Mouse (Mus musculus) small intestine, adult 2 months (tissue): ENCODE measurements around the gene Ankar. TPM values are rescaled to one million over a fixed set of nuclear protein-coding genes. Genes with fewer than 3 reads are reported as not detected.

Experiments
- H3K27ac ChIP-seq: fragments of 200-500 bp; 2 replicates; pipeline ENCODE4 v1.5.1; 2012; ENCODE audit warnings: low read depth, low read length, control low read depth, inconsistent platforms; ENCODE audit not compliant: insufficient read depth
- H3K27me3 ChIP-seq: fragments of 200-500 bp; 2 replicates; pipeline ENCODE4 v1.6.1; 2012; ENCODE audit warnings: mild to moderate bottlenecking, moderate library complexity, low read length, inconsistent platforms; ENCODE audit not compliant: control insufficient read depth, insufficient read depth
- H3K36me3 ChIP-seq: fragments of 200-500 bp; 2 replicates; pipeline ENCODE4 v1.6.1; 2012; ENCODE audit warnings: mild to moderate bottlenecking, low read length, control low read depth, inconsistent platforms; ENCODE audit not compliant: control insufficient read depth, insufficient read depth
- H3K4me1 ChIP-seq: fragments of 200-500 bp; 2 replicates; pipeline ENCODE4 v1.6.1; 2012; ENCODE audit warnings: low read length, inconsistent platforms, mixed read lengths; ENCODE audit not compliant: control insufficient read depth, insufficient read depth, insufficient read length
- H3K4me3 ChIP-seq: fragments of 200-500 bp; 2 replicates; pipeline ENCODE4 v1.5.1; 2012; ENCODE audit warnings: low read depth, mild to moderate bottlenecking, control low read depth, inconsistent platforms, low read length, moderate library complexity
- CTCF ChIP-seq: fragments of 200-500 bp; IDR thresholded peaks from 2 replicates; pipeline ENCODE4 v1.5.1; 2012; ENCODE audit warnings: low read depth, mild to moderate bottlenecking, control low read depth, inconsistent platforms, low read length, moderate library complexity, mixed read lengths; ENCODE audit not compliant: insufficient replicate concordance, insufficient read length; ENCODE audit errors: extremely low read depth
- POLR2A ChIP-seq: fragments of 200-500 bp; IDR thresholded peaks from 2 replicates; pipeline ENCODE4 v1.6.1; 2012; ENCODE audit warnings: low read depth, mild to moderate bottlenecking, control low read depth, inconsistent platforms, low read length, moderate library complexity
- WGBS: fragments of 180-500 bp; shearing (Covaris S2); methylation state at CpG from one replicate; pipeline ENCODE4 v1.1.7; 2018; 5-methylcytosine and 5-hydroxymethylcytosine counted together
- polyA plus RNA-seq: library from polyadenylated mRNA; depleted of rRNA; stranded (reverse); fragments of >200 nt; gene quantifications from 2 replicates; pipeline ENCODE4 v1.2.3, GENCODE M21; 2012

The Ankar gene
- polyA plus RNA-seq, 1 experiment, result not detected

GRCm38 (mm10) chr1:72717540-72717939, 17.2 kb upstream of the Ankar start:
- 87% methylated on average over 7 of the region's 7 CpGs for WGBS
- no peak for TF ChIP-seq CTCF
- no peak for TF ChIP-seq POLR2A
- H3K27ac ChIP-seq, result no peak overlapping the region
- H3K4me3 ChIP-seq, result no peak overlapping the region
- H3K27me3 ChIP-seq, result no peaks in the 10 kb centered on the region
- peaks cover 2% of the 10 kb centered on the region; the same call in 1 of the 2 replicates for H3K4me1 ChIP-seq
- peaks cover 18% of the 10 kb centered on the region for H3K36me3 ChIP-seq

GRCm38 (mm10) chr1:72716926-72717325, 16.5 kb upstream of the Ankar start:
- 5% methylated on average over 5 of the region's 5 CpGs for WGBS
- TF ChIP-seq POLR2A, result no peak
- no peaks in the 10 kb centered on the region for H3K27me3 ChIP-seq
- H3K4me1 ChIP-seq, result peaks cover 2% of the 10 kb centered on the region; the same call in 1 of the 2 replicates
- no peak overlapping the region for H3K4me3 ChIP-seq
- H3K27ac ChIP-seq, result no peak overlapping the region
- H3K36me3 ChIP-seq, result peaks cover 18% of the 10 kb centered on the region

- WGBS, result 57% methylated on average over 2 of the region's 2 CpGs
- no peak overlapping the region for H3K4me3 ChIP-seq
- H3K27me3 ChIP-seq, result no peaks in the 10 kb centered on the region
- no peak overlapping the region for H3K27ac ChIP-seq
- peaks cover 2% of the 10 kb centered on the region; the same call in 1 of the 2 replicates for H3K4me1 ChIP-seq
- TF ChIP-seq CTCF, result no peak
- no peak for TF ChIP-seq POLR2A
- peaks cover 18% of the 10 kb centered on the region for H3K36me3 ChIP-seq
Measured at GRCm38 (mm10) chr1:72716421-72716820, 16.0 kb upstream of the Ankar start.

- Histone ChIP-seq H3K36me3 (peaks cover 18% of the 10 kb centered on the region), H3K27ac (no peak overlapping the region), H3K4me3 (no peak overlapping the region), H3K4me1 (peaks cover 2% of the 10 kb centered on the region; the same call in 1 of the 2 replicates), H3K27me3 (no peaks in the 10 kb centered on the region)
- WGBS, result 64% methylated on average over 3 of the region's 3 CpGs
- no peak for TF ChIP-seq POLR2A
- no peak for TF ChIP-seq CTCF
Measured at GRCm38 (mm10) chr1:72715593-72716361, 15.4 kb upstream of the Ankar start.

GRCm38 (mm10) chr1:72715065-72715464, 14.7 kb upstream of the Ankar start:
- H3K27ac ChIP-seq, result no peak overlapping the region
- H3K27me3 ChIP-seq, result no peaks in the 10 kb centered on the region
- H3K4me1 ChIP-seq, result peaks cover 2% of the 10 kb centered on the region; the same call in 1 of the 2 replicates
- 94% methylated on average over 1 of the region's 1 CpGs for WGBS
- TF ChIP-seq CTCF, result no peak
- TF ChIP-seq POLR2A, result no peak
- no peak overlapping the region for H3K4me3 ChIP-seq
- peaks cover 18% of the 10 kb centered on the region for H3K36me3 ChIP-seq

GRCm38 (mm10) chr1:72714547-72714946, 14.2 kb upstream of the Ankar start:
- no peak overlapping the region for H3K27ac ChIP-seq
- H3K27me3 ChIP-seq, result no peaks in the 10 kb centered on the region
- H3K36me3 ChIP-seq, result peaks cover 18% of the 10 kb centered on the region
- WGBS, result 65% methylated on average over 4 of the region's 4 CpGs
- H3K4me3 ChIP-seq, result no peak overlapping the region
- TF ChIP-seq POLR2A (no peak), CTCF (no peak)
- H3K4me1 ChIP-seq, result peaks cover 2% of the 10 kb centered on the region; the same call in 1 of the 2 replicates

- H3K4me3 ChIP-seq, result peak overlapping the region; percentile 70
- no peak for TF ChIP-seq CTCF
- TF ChIP-seq POLR2A, result no peak
- peaks cover 2% of the 10 kb centered on the region; the same call in 1 of the 2 replicates for H3K4me1 ChIP-seq
- peak overlapping the region; percentile 30; the same call in 1 of the 2 replicates for H3K27ac ChIP-seq
- under 1% methylated on average over 17 of the region's 17 CpGs for WGBS
- H3K27me3 ChIP-seq, result no peaks in the 10 kb centered on the region
- H3K36me3 ChIP-seq, result peaks cover 18% of the 10 kb centered on the region
Measured at GRCm38 (mm10) chr1:72711684-72712083, 11.3 kb upstream of the Ankar start.
